Mouse (Mus musculus): ENCODE results near the gene Klhl3.

DNA sequence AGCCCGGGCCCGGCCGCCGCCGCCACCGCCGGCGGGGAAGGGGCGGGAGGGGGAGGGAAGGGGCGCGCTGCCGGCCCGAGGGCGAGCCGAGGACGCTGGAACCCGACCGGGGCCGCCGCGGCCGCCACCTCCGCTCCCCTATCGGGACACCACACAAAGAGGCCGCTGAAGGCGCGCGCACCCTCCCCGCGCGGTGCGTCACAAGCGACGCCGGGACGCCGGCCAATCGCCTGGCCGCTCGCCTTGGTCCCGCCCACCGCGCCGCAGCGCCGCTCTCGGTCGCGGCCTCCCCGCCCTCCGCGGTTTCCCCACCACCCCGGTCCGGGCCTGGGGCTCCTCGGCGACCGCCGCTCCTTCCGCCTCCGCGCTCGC lies 15.0 kb upstream of the Klhl3 start, which contains the start of gene Hnrnpa0:
- TF ChIP-seq CTCF (IDR thresholded peaks at IDR 0.05; ENCODE audit: low read depth, low read length) (no peak), EP300 (IDR thresholded peaks at IDR 0.05; ENCODE audit: insufficient read depth, low read depth, low read length) (no peak)

All from ES-Bruce4 (cell line).